Mouse (Mus musculus) midbrain, embryonic 11.5 days (tissue): ENCODE measurements around the gene Fbp2. TPM values are rescaled to one million over a fixed set of nuclear protein-coding genes. Genes with fewer than 3 reads are reported as not detected.

Source experiments
- ATAC-seq: fragments of 200-750 bp; cut with Nextera tagmentation; 2 replicates; pipeline ENCODE4 v1.8.0; 2017; ENCODE audit warnings: moderate TSS enrichment, moderate library complexity; ENCODE audit not compliant: low FRiP score
- DNase-seq: peaks from one replicate; pipeline ENCODE4 v3.0.0; 2015; ENCODE audit warnings: low spot score; ENCODE audit errors: missing footprints
- H3K27ac ChIP-seq: fragments of 300-500 bp; sonication (generic); 2 replicates; pipeline ENCODE4 v1.5.1; 2014; ENCODE audit warnings: low read depth, low read length
- H3K27me3 ChIP-seq: fragments of 300-500 bp; sonication (generic); 2 replicates; pipeline ENCODE4 v1.6.1; 2014; ENCODE audit warnings: mild to moderate bottlenecking, low read length, moderate library complexity, mixed read lengths; ENCODE audit not compliant: control insufficient read depth, insufficient read depth
- H3K36me3 ChIP-seq: fragments of 300-500 bp; sonication (generic); 2 replicates; pipeline ENCODE4 v1.6.1; 2014; ENCODE audit warnings: mild to moderate bottlenecking, low read length, moderate library complexity, mixed read lengths; ENCODE audit not compliant: control insufficient read depth, insufficient read depth
- H3K4me1 ChIP-seq: fragments of 300-500 bp; sonication (generic); 2 replicates; pipeline ENCODE4 v1.6.1; 2014; ENCODE audit warnings: low read length; ENCODE audit not compliant: control insufficient read depth, insufficient read depth
- H3K4me2 ChIP-seq: fragments of 300-500 bp; sonication (generic); 2 replicates; pipeline ENCODE4 v1.6.1; 2014; ENCODE audit warnings: mild to moderate bottlenecking, moderate library complexity
- H3K4me3 ChIP-seq: fragments of 300-500 bp; sonication (generic); 2 replicates; pipeline ENCODE4 v1.5.1; 2014; ENCODE audit warnings: low read depth, low read length
- H3K9ac ChIP-seq: fragments of 300-500 bp; sonication (generic); 2 replicates; pipeline ENCODE4 v1.6.1; 2014; ENCODE audit warnings: low read length
- H3K9me3 ChIP-seq: fragments of 300-500 bp; sonication (generic); 2 replicates; pipeline ENCODE4 v1.6.1; 2016; ENCODE audit warnings: low read length; ENCODE audit not compliant: control insufficient read depth
- WGBS: fragments of 180-500 bp; shearing (Covaris S2); extraction: QIAGEN DNeasy Blood & Tissue Kit; methylation state at CpG from one replicate; pipeline ENCODE4 v1.1.7; 2014; 5-methylcytosine and 5-hydroxymethylcytosine counted together
- polyA plus RNA-seq: library from polyadenylated mRNA; unstranded; fragments of >200 nt; fragmentation: Nextera tagmentation; extraction: Ambion mirVana; gene quantifications from 2 replicates; pipeline ENCODE4 v1.2.1, GENCODE M21; 2014

Gene Fbp2
- polyA plus RNA-seq, result 0.12 and 0.15 TPM in 2 replicates

- ATAC-seq, result no peak
- Histone ChIP-seq H3K4me3 (no peak within 1 kb of the TSS), H3K4me2 (no peak within 1 kb of the TSS), H3K4me1 (no peaks in the 10 kb centered on the region), H3K9me3 (no peaks in the 10 kb centered on the region), H3K36me3 (no peaks in the 10 kb centered on the region), H3K9ac (no peak within 1 kb of the TSS), H3K27me3 (no peaks in the 10 kb centered on the region), H3K27ac (no peak within 1 kb of the TSS)
- peak; percentile 62 for DNase-seq
- WGBS, result 74% methylated on average over 21 of the region's 21 CpGs
These were observed at the start of gene Fbp2 for GRCm38 (mm10) chr13:62857941-62858915. TSS of gene Fbp2 (minus strand) at chr13:62858422.

DNA sequence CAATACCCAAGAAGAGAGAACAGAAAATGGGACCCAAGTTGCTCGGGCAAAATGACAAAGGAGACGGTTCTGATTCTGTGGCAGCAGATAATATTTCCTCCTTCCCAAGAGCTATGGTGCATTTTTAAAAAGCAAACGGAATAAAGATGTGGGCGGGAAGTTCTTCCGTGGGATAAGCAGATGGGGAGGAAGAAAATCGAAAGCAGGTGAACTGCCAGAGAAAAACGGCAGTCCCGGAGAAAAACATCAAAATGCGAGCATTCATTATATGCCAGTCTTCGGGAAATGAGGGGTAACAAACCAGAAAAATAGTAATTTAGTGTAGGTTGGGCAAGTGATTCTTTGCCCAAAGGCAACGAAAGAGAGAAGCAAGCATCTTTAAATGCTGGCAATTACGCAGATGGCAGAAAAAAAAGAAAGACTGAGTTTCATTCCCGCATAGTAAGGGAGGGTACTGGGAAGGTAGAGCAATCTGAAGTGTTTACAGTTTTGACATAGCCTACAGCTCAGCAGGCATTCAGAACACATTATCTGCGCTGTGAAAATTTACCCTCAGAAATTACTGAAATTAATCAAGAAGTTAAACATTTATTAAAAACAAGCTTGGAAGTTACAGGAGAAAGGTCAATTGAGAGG is 49.4 kb upstream of the Fbp2 start:
- ATAC-seq (no peak), DNase-seq (peak; percentile 76)
- H3K4me2 ChIP-seq, result no peak overlapping the region
- H3K36me3 ChIP-seq, result no peaks in the 10 kb centered on the region
- no peak overlapping the region for H3K4me3 ChIP-seq
- no peak overlapping the region for H3K9ac ChIP-seq
- WGBS, result 87% methylated on average over 14 of the region's 14 CpGs
- H3K27me3 ChIP-seq, result no peaks in the 10 kb centered on the region
- H3K27ac ChIP-seq, result no peak overlapping the region
- H3K4me1 ChIP-seq, result 0 out of 2 replicates have a peak, but pooled peaks cover 4% of the 10 kb centered on the region
- H3K9me3 ChIP-seq, result no peaks in the 10 kb centered on the region

GRCm38 (mm10) chr13:62901139-62901538 is 42.9 kb upstream of the Fbp2 start:
- Histone ChIP-seq H3K9ac (no peak overlapping the region), H3K27me3 (no peaks in the 10 kb centered on the region), H3K4me2 (no peak overlapping the region), H3K4me1 (no peaks in the 10 kb centered on the region), H3K9me3 (no peaks in the 10 kb centered on the region), H3K36me3 (no peaks in the 10 kb centered on the region), H3K4me3 (no peak overlapping the region), H3K27ac (no peak overlapping the region)
- DNase-seq, result peak; percentile 44
- ATAC-seq, result no peak

GRCm38 (mm10) chr13:62897927-62898646 is 39.9 kb upstream of the Fbp2 start:
- DNase-seq, result peak; percentile 1

DNA sequence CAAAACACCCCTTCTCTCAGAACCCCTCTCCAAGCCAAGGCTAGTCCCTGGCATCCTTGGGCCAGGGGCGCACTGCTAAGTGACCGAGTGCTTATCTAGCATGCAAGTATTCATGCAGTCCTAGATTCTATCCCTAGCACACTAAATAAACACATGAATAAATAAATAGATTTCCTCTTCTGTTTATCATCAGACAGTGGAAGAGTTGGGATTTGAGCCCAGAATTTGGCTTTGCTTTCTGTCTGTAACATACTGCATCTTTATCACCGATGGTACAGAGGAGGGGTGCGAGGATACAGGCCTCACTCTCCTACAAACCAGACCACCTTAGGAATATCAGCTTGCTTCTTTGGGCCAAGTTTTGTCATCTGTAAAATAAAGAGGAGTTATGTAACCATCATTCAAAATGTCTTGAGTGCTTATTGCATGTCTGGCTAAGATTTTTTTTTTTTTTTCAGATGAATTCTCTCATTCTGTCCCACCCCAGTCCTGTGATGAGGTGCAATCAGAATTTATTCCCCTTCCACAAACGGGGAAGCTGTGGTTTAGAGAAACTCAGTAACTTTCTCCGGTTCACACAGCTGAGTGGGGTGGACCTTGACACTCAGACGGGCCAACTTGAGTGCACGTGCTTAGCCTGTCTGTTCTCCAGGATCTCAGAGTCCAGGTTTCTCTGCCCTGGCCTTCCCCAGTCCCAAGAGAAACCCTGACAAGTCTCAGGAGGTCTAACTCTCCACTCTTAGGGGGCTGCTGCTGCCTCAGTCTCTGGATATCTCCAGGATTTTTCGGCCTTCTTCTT is 35.0 kb upstream of the Fbp2 start:
- H3K27ac ChIP-seq, result no peak overlapping the region
- H3K36me3 ChIP-seq, result no peaks in the 10 kb centered on the region
- peak; percentile 37 for DNase-seq
- H3K9ac ChIP-seq, result no peak overlapping the region
- H3K9me3 ChIP-seq, result no peaks in the 10 kb centered on the region
- H3K4me3 ChIP-seq, result no peak overlapping the region
- H3K4me1 ChIP-seq, result no peaks in the 10 kb centered on the region
- ATAC-seq, result no peak
- no peaks in the 10 kb centered on the region for H3K27me3 ChIP-seq
- WGBS, result 83% methylated on average over 9 of the region's 9 CpGs
- H3K4me2 ChIP-seq, result no peak overlapping the region

More at GRCm38 (mm10) chr13:62897927-62898646, 39.9 kb upstream of the Fbp2 start:
- no peak overlapping the region for H3K4me3 ChIP-seq
- H3K9ac ChIP-seq, result no peak overlapping the region
- H3K9me3 ChIP-seq, result no peaks in the 10 kb centered on the region
- WGBS, result 87% methylated on average over 4 of the region's 4 CpGs
- H3K4me1 ChIP-seq, result no peaks in the 10 kb centered on the region
- no peak overlapping the region for H3K27ac ChIP-seq
- no peaks in the 10 kb centered on the region for H3K27me3 ChIP-seq
- H3K4me2 ChIP-seq, result no peak overlapping the region
- no peak for ATAC-seq
- no peaks in the 10 kb centered on the region for H3K36me3 ChIP-seq

DNA sequence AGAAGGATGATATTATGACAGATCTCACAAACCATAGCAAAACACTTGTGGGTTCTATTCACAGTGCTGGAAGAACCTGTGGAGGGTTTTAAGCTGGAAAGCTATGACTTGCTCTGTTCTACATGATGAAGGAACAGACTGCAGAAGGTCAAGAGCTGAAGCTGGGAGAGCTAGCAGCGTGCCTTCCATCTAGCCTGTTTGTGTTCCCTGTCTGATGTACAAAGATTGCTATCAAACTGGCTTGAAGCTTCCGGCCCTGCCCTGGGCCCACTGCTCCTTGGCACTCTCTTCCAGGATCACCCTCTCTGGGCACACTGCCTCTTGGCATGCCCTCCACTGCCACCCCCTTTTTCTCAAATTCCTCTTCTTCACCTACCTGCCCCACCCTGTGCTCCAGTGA is 31.1 kb upstream of the Fbp2 start:
- ATAC-seq, result no peak
- peak; percentile 39 for DNase-seq
- no peak overlapping the region for H3K27ac ChIP-seq
- H3K4me3 ChIP-seq, result no peak overlapping the region
- no peak overlapping the region for H3K9ac ChIP-seq
- no peaks in the 10 kb centered on the region for H3K36me3 ChIP-seq
- H3K4me2 ChIP-seq, result no peak overlapping the region
- peaks cover 9% of the 10 kb centered on the region for H3K27me3 ChIP-seq
- no peaks in the 10 kb centered on the region for H3K9me3 ChIP-seq
- WGBS, result 77% methylated on average over 2 of the region's 2 CpGs
- H3K4me1 ChIP-seq, result no peaks in the 10 kb centered on the region

- no peak within 1 kb of the TSS for H3K27ac ChIP-seq
- 4% methylated on average over 29 of the region's 29 CpGs for WGBS
- peak within 1 kb of the TSS; percentile 27 for H3K4me2 ChIP-seq
- no peak within 1 kb of the TSS; the same call in 1 of the 2 replicates for H3K9ac ChIP-seq
- H3K36me3 ChIP-seq, result no peaks in the 10 kb centered on the region
- no peaks in the 10 kb centered on the region for H3K4me1 ChIP-seq
- DNase-seq (peak; percentile 87), ATAC-seq (0 out of 2 replicates have a peak, but pooled peaks have one; percentile 33)
- H3K4me3 ChIP-seq, result peak within 1 kb of the TSS; percentile 0; the same call in 1 of the 2 replicates
- H3K9me3 ChIP-seq, result no peaks in the 10 kb centered on the region
- peaks cover 9% of the 10 kb centered on the region for H3K27me3 ChIP-seq
These were observed 29.7 kb upstream of the Fbp2 start, which contains the start of gene Fbp1 for GRCm38 (mm10) chr13:62887712-62888441. TSS of gene Fbp1 (minus strand) at chr13:62888282.

DNA sequence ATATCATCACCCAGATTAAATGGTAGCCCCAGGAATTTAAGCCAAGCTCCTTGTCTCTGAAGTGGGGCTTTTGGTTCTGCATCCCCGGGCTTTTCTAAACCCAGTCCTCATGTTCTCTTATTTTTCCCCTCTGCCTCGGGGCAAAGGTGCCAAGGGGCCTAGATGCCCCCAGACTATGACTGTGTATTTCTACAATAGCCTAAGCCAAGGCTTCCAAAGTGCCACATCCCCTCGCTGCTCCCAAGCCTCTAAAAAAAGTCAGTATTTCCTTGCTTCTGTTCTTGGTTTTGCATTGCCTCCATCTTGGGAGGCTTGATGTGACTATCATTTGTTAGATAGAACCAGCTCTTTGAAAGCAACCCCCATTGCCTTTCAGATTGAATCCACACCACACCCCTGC is 26.3 kb upstream of the Fbp2 start:
- Histone ChIP-seq H3K9me3 (no peaks in the 10 kb centered on the region), H3K27ac (no peak overlapping the region), H3K36me3 (no peaks in the 10 kb centered on the region), H3K4me2 (no peak overlapping the region), H3K4me3 (no peak overlapping the region), H3K27me3 (peaks cover 9% of the 10 kb centered on the region), H3K9ac (no peak overlapping the region), H3K4me1 (no peaks in the 10 kb centered on the region)
- ATAC-seq (no peak), DNase-seq (peak; percentile 51)
- 87% methylated on average over 3 of the region's 3 CpGs for WGBS
